Mouse (Mus musculus): ENCODE results near the gene Wdr24.

GRCm38 (mm10) chr17:25873405-25874147 is 50.1 kb downstream of the Wdr24 start:
- no peak for TF ChIP-seq CTCF (IDR thresholded peaks at IDR 0.05; ENCODE audit: insufficient read depth, low read length)
- TF ChIP-seq POLR2A (IDR thresholded peaks at IDR 0.05; ENCODE audit: borderline replicate concordance, extremely low read depth, low read depth, low read length) = no peak
